Mouse (Mus musculus) erythroblast, embryonic 14.5 days (primary cell): ENCODE results near the gene Hacd2. TPM values are rescaled to one million over a fixed set of nuclear protein-coding genes. Genes with fewer than 3 reads are reported as not detected.
A peak's percentile ranks its signal among the peaks of the same experiment; 100 is the strongest.

Source experiments
- H3K27me3 ChIP-seq: 2 replicates; pipeline ENCODE4 v1.6.1; 2012; ENCODE audit warnings: inconsistent platforms; ENCODE audit not compliant: control insufficient read depth
- H3K36me3 ChIP-seq: 2 replicates; pipeline ENCODE4 v1.6.1; 2012; ENCODE audit warnings: mild to moderate bottlenecking, inconsistent platforms; ENCODE audit not compliant: control insufficient read depth
- H3K4me1 ChIP-seq: 2 replicates; pipeline ENCODE4 v1.6.1; 2012; ENCODE audit warnings: inconsistent platforms; ENCODE audit not compliant: control insufficient read depth
- H3K4me3 ChIP-seq: replicated peaks from 2 replicates; pipeline ENCODE3; 2012; ENCODE audit warnings: moderate library complexity, mild to moderate bottlenecking, inconsistent platforms
- H3K9me3 ChIP-seq: 2 replicates; pipeline ENCODE4 v1.6.1; 2012; ENCODE audit warnings: low read length, inconsistent platforms, mixed read lengths; ENCODE audit not compliant: control insufficient read depth
- GATA1 ChIP-seq: IDR thresholded peaks from 2 replicates; pipeline ENCODE4 v1.6.1; 2012; ENCODE audit warnings: low read length, inconsistent platforms, mixed read lengths
- TAL1 ChIP-seq: IDR thresholded peaks from 3 replicates; pipeline ENCODE4 v1.6.1; 2012; ENCODE audit warnings: low read length, inconsistent platforms, mixed read lengths
- polyA plus RNA-seq: library from polyadenylated mRNA; stranded (reverse); fragments of >175 nt; gene quantifications from 2 replicates; pipeline ENCODE4 v1.2.3, GENCODE M21; 2012

The Hacd2 gene
- polyA plus RNA-seq, 1 experiment = 3.0 TPM

GRCm38 (mm10) chr16:35018470-35018974, 3.7 kb upstream of the Hacd2 start:
- Histone ChIP-seq H3K4me1 (peaks cover 13% of the 10 kb centered on the region), H3K27me3 (peaks cover 26% of the 10 kb centered on the region), H3K9me3 (peaks cover 2% of the 10 kb centered on the region; the same call in 1 of the 2 replicates), H3K36me3 (no peaks in the 10 kb centered on the region), H3K4me3 (no peak overlapping the region)
- no peak for TF ChIP-seq TAL1
- no peak for TF ChIP-seq GATA1

GRCm38 (mm10) chr16:35021903-35022241, 356 bp upstream of the Hacd2 start:
- Histone ChIP-seq H3K4me1 (peaks cover 13% of the 10 kb centered on the region), H3K4me3 (peak overlapping the region; percentile 87), H3K36me3 (peaks cover 15% of the 10 kb centered on the region), H3K9me3 (peaks cover 2% of the 10 kb centered on the region; the same call in 1 of the 2 replicates), H3K27me3 (peaks cover 26% of the 10 kb centered on the region)
- no peak for TF ChIP-seq GATA1
- TF ChIP-seq TAL1 = no peak

- peaks cover 2% of the 10 kb centered on the region; the same call in 1 of the 2 replicates for H3K9me3 ChIP-seq
- H3K4me1 ChIP-seq = peaks cover 13% of the 10 kb centered on the region
- H3K36me3 ChIP-seq = peaks cover 19% of the 10 kb centered on the region
- no peak for TF ChIP-seq GATA1
- no peak for TF ChIP-seq TAL1
- peaks cover 18% of the 10 kb centered on the region for H3K27me3 ChIP-seq
- peak overlapping the region; percentile 87 for H3K4me3 ChIP-seq
These were observed 1.0 kb downstream of the Hacd2 start for GRCm38 (mm10) chr16:35023138-35023735.

- H3K9me3 ChIP-seq = peaks cover 2% of the 10 kb centered on the region; the same call in 1 of the 2 replicates
- H3K36me3 ChIP-seq = peaks cover 27% of the 10 kb centered on the region
- no peak overlapping the region for H3K4me3 ChIP-seq
- H3K4me1 ChIP-seq = peaks cover 17% of the 10 kb centered on the region
- no peak for TF ChIP-seq TAL1
- no peak for TF ChIP-seq GATA1
- peaks cover 11% of the 10 kb centered on the region for H3K27me3 ChIP-seq
These were observed 2.1 kb downstream of the Hacd2 start for GRCm38 (mm10) chr16:35024300-35024699.

GRCm38 (mm10) chr16:35025347-35025746, 3.1 kb downstream of the Hacd2 start:
- no peak for TF ChIP-seq GATA1
- no peak for TF ChIP-seq TAL1

GRCm38 (mm10) chr16:35033241-35033640, 11.0 kb downstream of the Hacd2 start:
- TF ChIP-seq TAL1 (no peak), GATA1 (no peak)

More at GRCm38 (mm10) chr16:35025347-35025746, 3.1 kb downstream of the Hacd2 start:
- H3K27me3 ChIP-seq = peaks cover 3% of the 10 kb centered on the region; the same call in 1 of the 2 replicates
- H3K4me3 ChIP-seq = no peak overlapping the region
- peaks cover 17% of the 10 kb centered on the region for H3K4me1 ChIP-seq
- H3K36me3 ChIP-seq = peaks cover 33% of the 10 kb centered on the region
- H3K9me3 ChIP-seq = peaks cover 2% of the 10 kb centered on the region; the same call in 1 of the 2 replicates

GRCm38 (mm10) chr16:35033809-35034577, 11.8 kb downstream of the Hacd2 start:
- peaks cover 3% of the 10 kb centered on the region; the same call in 1 of the 2 replicates for H3K4me1 ChIP-seq

More at GRCm38 (mm10) chr16:35033241-35033640, 11.0 kb downstream of the Hacd2 start:
- H3K4me3 ChIP-seq = no peak overlapping the region
- peaks cover 44% of the 10 kb centered on the region for H3K36me3 ChIP-seq
- no peaks in the 10 kb centered on the region for H3K9me3 ChIP-seq
- no peaks in the 10 kb centered on the region for H3K27me3 ChIP-seq
- H3K4me1 ChIP-seq = peaks cover 7% of the 10 kb centered on the region

GRCm38 (mm10) chr16:35034971-35035370, 12.7 kb downstream of the Hacd2 start:
- Histone ChIP-seq H3K4me1 (peaks cover 3% of the 10 kb centered on the region; the same call in 1 of the 2 replicates), H3K27me3 (no peaks in the 10 kb centered on the region), H3K9me3 (no peaks in the 10 kb centered on the region), H3K4me3 (no peak overlapping the region), H3K36me3 (peaks cover 40% of the 10 kb centered on the region)
- TF ChIP-seq TAL1 = no peak
- TF ChIP-seq GATA1 = no peak

More at GRCm38 (mm10) chr16:35033809-35034577, 11.8 kb downstream of the Hacd2 start:
- Histone ChIP-seq H3K36me3 (peaks cover 40% of the 10 kb centered on the region), H3K27me3 (no peaks in the 10 kb centered on the region), H3K9me3 (no peaks in the 10 kb centered on the region), H3K4me3 (no peak overlapping the region)
- TF ChIP-seq TAL1 (no peak), GATA1 (no peak)

- Histone ChIP-seq H3K9me3 (no peaks in the 10 kb centered on the region), H3K4me3 (no peak overlapping the region), H3K4me1 (peaks cover 3% of the 10 kb centered on the region; the same call in 1 of the 2 replicates), H3K27me3 (no peaks in the 10 kb centered on the region), H3K36me3 (peaks cover 42% of the 10 kb centered on the region)
- TF ChIP-seq TAL1 (no peak), GATA1 (no peak)
These were observed 14.5 kb downstream of the Hacd2 start for GRCm38 (mm10) chr16:35036754-35037153.
